Mouse (Mus musculus): ENCODE measurements around the gene Enox1.

Gene Enox1

GRCm38 (mm10) chr14:77682888-77683555, 526.5 kb downstream of the Enox1 start:
- no peak for DNase-seq (ENCODE audit: low spot score)

- DNase-seq (ENCODE audit: low spot score): no peak
Measured at GRCm38 (mm10) chr14:77689816-77690215, 533.3 kb downstream of the Enox1 start.

GRCm38 (mm10) chr14:77705006-77705405, 548.4 kb downstream of the Enox1 start:
- no peak for DNase-seq (ENCODE audit: low spot score)

- DNase-seq (ENCODE audit: low spot score): no peak
Measured at GRCm38 (mm10) chr14:77706511-77707246, 550.1 kb downstream of the Enox1 start.

- DNase-seq (ENCODE audit: low spot score): no peak
Measured at GRCm38 (mm10) chr14:77707279-77707678, 550.7 kb downstream of the Enox1 start.

GRCm38 (mm10) chr14:77708354-77709150, 552.0 kb downstream of the Enox1 start:
- DNase-seq (ENCODE audit: low spot score): peak; percentile 56

- no peak for DNase-seq (ENCODE audit: low spot score)
Measured at GRCm38 (mm10) chr14:77714931-77715535, 558.5 kb downstream of the Enox1 start.

- no peak for DNase-seq (ENCODE audit: low spot score)
Measured at GRCm38 (mm10) chr14:77716981-77717380, 560.4 kb downstream of the Enox1 start.

GRCm38 (mm10) chr14:77718814-77719213, 562.3 kb downstream of the Enox1 start:
- no peak for DNase-seq (ENCODE audit: low spot score)

- no peak for DNase-seq (ENCODE audit: low spot score)
Measured at GRCm38 (mm10) chr14:77738056-77738455, 581.5 kb downstream of the Enox1 start.

GRCm38 (mm10) chr14:77738751-77739365, 582.3 kb downstream of the Enox1 start:
- no peak for DNase-seq (ENCODE audit: low spot score)

- DNase-seq (ENCODE audit: low spot score): no peak
Measured at GRCm38 (mm10) chr14:77739376-77739775, 582.8 kb downstream of the Enox1 start.

GRCm38 (mm10) chr14:77744638-77745240, 588.2 kb downstream of the Enox1 start:
- no peak for DNase-seq (ENCODE audit: low spot score)

GRCm38 (mm10) chr14:77748920-77749319, 592.4 kb downstream of the Enox1 start:
- DNase-seq (ENCODE audit: low spot score): no peak

Measured in testis, postnatal 10 days (tissue).